Mouse (Mus musculus): ENCODE results near the gene Notum.
"Not testable (repeated sequence)": the region's sequence is repeated elsewhere in the genome, so short reads cannot be mapped to it uniquely, and the experiment has no call there.

Notum gene

GRCm38 (mm10) chr11:120661076-120661460 lies at the start of gene Notum:
Notum (minus strand) TSS chr11:120661175.
- no peak for DNase-seq

- no peak for DNase-seq
Observed at GRCm38 (mm10) chr11:120710672-120711071, 49.7 kb upstream of the Notum start.

- peak; percentile 37 for DNase-seq
Observed at GRCm38 (mm10) chr11:120709551-120709950, 48.6 kb upstream of the Notum start.

- no peak for DNase-seq
Observed at GRCm38 (mm10) chr11:120707969-120708368, 47.0 kb upstream of the Notum start.

- no peak for DNase-seq
Observed at GRCm38 (mm10) chr11:120707225-120707624, 46.2 kb upstream of the Notum start.

GRCm38 (mm10) chr11:120706120-120706519 lies 45.1 kb upstream of the Notum start:
- DNase-seq: no peak

GRCm38 (mm10) chr11:120704486-120705325 lies 43.7 kb upstream of the Notum start:
- peak; percentile 67 for DNase-seq

GRCm38 (mm10) chr11:120703696-120704454 lies 42.9 kb upstream of the Notum start:
- peak; percentile 34 for DNase-seq

- DNase-seq: peak; percentile 77
Observed at GRCm38 (mm10) chr11:120697741-120698140, 36.8 kb upstream of the Notum start.

- DNase-seq: no peak
Observed at GRCm38 (mm10) chr11:120696568-120696967, 35.6 kb upstream of the Notum start.

GRCm38 (mm10) chr11:120695641-120696040 lies 34.7 kb upstream of the Notum start:
- DNase-seq: no peak

GRCm38 (mm10) chr11:120695184-120695583 lies 34.2 kb upstream of the Notum start:
- DNase-seq: peak; percentile 28

GRCm38 (mm10) chr11:120693461-120693860 lies 32.5 kb upstream of the Notum start:
- DNase-seq: no peak

GRCm38 (mm10) chr11:120692471-120693011 lies 31.6 kb upstream of the Notum start:
- DNase-seq: peak; percentile 39

- no peak for DNase-seq
Observed at GRCm38 (mm10) chr11:120689365-120689764, 28.4 kb upstream of the Notum start.

GRCm38 (mm10) chr11:120686650-120687272 lies 25.8 kb upstream of the Notum start:
- peak; percentile 75 for DNase-seq

GRCm38 (mm10) chr11:120684660-120685059 lies 23.7 kb upstream of the Notum start:
- DNase-seq: peak; percentile 80

- DNase-seq: no peak
Observed at GRCm38 (mm10) chr11:120684086-120684485, 23.1 kb upstream of the Notum start.

GRCm38 (mm10) chr11:120683536-120683935 lies 22.6 kb upstream of the Notum start:
- DNase-seq: no peak

GRCm38 (mm10) chr11:120682683-120683082 lies 21.7 kb upstream of the Notum start:
- DNase-seq: no peak

GRCm38 (mm10) chr11:120679909-120680308 lies 18.9 kb upstream of the Notum start:
- peak; percentile 66 for DNase-seq

GRCm38 (mm10) chr11:120676951-120677350 lies 16.0 kb upstream of the Notum start:
- DNase-seq: no peak

- DNase-seq: not testable (repeated sequence)
Observed at GRCm38 (mm10) chr11:120675875-120676274, 14.9 kb upstream of the Notum start.
